Mouse (Mus musculus) intestine, embryonic 16.5 days (tissue): ENCODE data around the gene Olfr881. TPM values are rescaled to one million over a fixed set of nuclear protein-coding genes. Genes with fewer than 3 reads are reported as not detected.

Source experiments
- ATAC-seq: fragments of 200-750 bp; cut with Nextera tagmentation; 2 replicates; pipeline ENCODE4 v1.8.0; 2017; ENCODE audit warnings: moderate TSS enrichment, moderate library complexity
- H3K27ac ChIP-seq: fragments of 300-500 bp; sonication (generic); 2 replicates; pipeline ENCODE4 v1.5.1; 2014; ENCODE audit warnings: mild to moderate bottlenecking, low read length
- H3K27me3 ChIP-seq: fragments of 300-500 bp; sonication (generic); replicated peaks from 2 replicates; pipeline ENCODE4 v1.6.1; 2014; ENCODE audit warnings: low read length, control low read depth, mixed read lengths; ENCODE audit not compliant: control insufficient read depth, insufficient read depth
- H3K36me3 ChIP-seq: fragments of 300-500 bp; sonication (generic); 2 replicates; pipeline ENCODE4 v1.6.1; 2014; ENCODE audit warnings: low read length, control low read depth; ENCODE audit not compliant: control insufficient read depth, insufficient read depth
- H3K4me1 ChIP-seq: fragments of 300-500 bp; sonication (generic); 2 replicates; pipeline ENCODE4 v1.6.1; 2014; ENCODE audit warnings: low read length, control low read depth, mixed read lengths; ENCODE audit not compliant: control insufficient read depth, insufficient read depth
- H3K4me2 ChIP-seq: fragments of 300-500 bp; sonication (generic); 2 replicates; pipeline ENCODE4 v1.6.1; 2014; ENCODE audit warnings: low read depth, low read length, control low read depth
- H3K4me3 ChIP-seq: fragments of 300-500 bp; sonication (generic); 2 replicates; pipeline ENCODE4 v1.5.1; 2014; ENCODE audit warnings: mild to moderate bottlenecking, low read length
- H3K9ac ChIP-seq: fragments of 300-500 bp; sonication (generic); 2 replicates; pipeline ENCODE4 v1.6.1; 2014; ENCODE audit warnings: low read depth, low read length
- H3K9me3 ChIP-seq: fragments of 300-500 bp; sonication (generic); 2 replicates; pipeline ENCODE4 v1.6.1; 2016; ENCODE audit warnings: low read length, control low read depth; ENCODE audit not compliant: control insufficient read depth
- WGBS: fragments of 180-500 bp; shearing (Covaris S2); extraction: QIAGEN DNeasy Blood & Tissue Kit; methylation state at CpG from one replicate; pipeline ENCODE4 v1.1.7; 2014; 5-methylcytosine and 5-hydroxymethylcytosine counted together
- polyA plus RNA-seq: library from polyadenylated mRNA; unstranded; fragments of >200 nt; fragmentation: Nextera tagmentation; extraction: Ambion mirVana; gene quantifications from 2 replicates; pipeline ENCODE4 v1.2.1, GENCODE M21; 2015

Gene Olfr881
- not detected in 2 replicates for polyA plus RNA-seq

GRCm38 (mm10) chr9:37991525-37991924 lies at the start of gene Olfr881:
TSS of gene Olfr881 (plus strand) at chr9:37991825.
- Histone ChIP-seq H3K9ac (no peak within 1 kb of the TSS), H3K4me2 (no peak within 1 kb of the TSS), H3K4me1 (no peaks in the 10 kb centered on the region), H3K9me3 (no peaks in the 10 kb centered on the region), H3K4me3 (no peak within 1 kb of the TSS), H3K27me3 (no peaks in the 10 kb centered on the region), H3K27ac (no peak within 1 kb of the TSS), H3K36me3 (no peaks in the 10 kb centered on the region)
- ATAC-seq: no peak

- no peaks in the 10 kb centered on the region for H3K4me1 ChIP-seq
- 37% methylated on average over 2 of the region's 2 CpGs for WGBS
- ATAC-seq: no peak
- H3K4me3 ChIP-seq: no peak overlapping the region
- no peaks in the 10 kb centered on the region for H3K9me3 ChIP-seq
- no peak overlapping the region for H3K27ac ChIP-seq
- H3K27me3 ChIP-seq: no peaks in the 10 kb centered on the region
- H3K9ac ChIP-seq: no peak overlapping the region
- no peak overlapping the region for H3K4me2 ChIP-seq
- H3K36me3 ChIP-seq: no peaks in the 10 kb centered on the region
Measured at GRCm38 (mm10) chr9:37998581-37999204, 7.1 kb downstream of the Olfr881 start.

GRCm38 (mm10) chr9:38000021-38000420 lies 8.4 kb downstream of the Olfr881 start:
- Histone ChIP-seq H3K4me3 (no peak overlapping the region), H3K9me3 (no peaks in the 10 kb centered on the region), H3K27ac (no peak overlapping the region), H3K36me3 (no peaks in the 10 kb centered on the region), H3K4me1 (no peaks in the 10 kb centered on the region), H3K4me2 (no peak overlapping the region), H3K27me3 (no peaks in the 10 kb centered on the region), H3K9ac (no peak overlapping the region)
- ATAC-seq: no peak
- 44% methylated on average over 1 of the region's 1 CpGs for WGBS

- no peaks in the 10 kb centered on the region for H3K4me1 ChIP-seq
- ATAC-seq: no peak
- no peaks in the 10 kb centered on the region for H3K9me3 ChIP-seq
- no peak within 1 kb of the TSS for H3K4me3 ChIP-seq
- 88% methylated on average over 1 of the region's 1 CpGs for WGBS
- no peaks in the 10 kb centered on the region for H3K36me3 ChIP-seq
- no peak within 1 kb of the TSS for H3K27ac ChIP-seq
- no peaks in the 10 kb centered on the region for H3K27me3 ChIP-seq
- no peak within 1 kb of the TSS for H3K4me2 ChIP-seq
- H3K9ac ChIP-seq: no peak within 1 kb of the TSS
Measured at GRCm38 (mm10) chr9:38025508-38025907, 33.9 kb downstream of the Olfr881 start, which contains the start of gene Olfr883. TSS of gene Olfr883 (plus strand) at chr9:38025808.

Other genes with a start within 250 kb of the Olfr881 start
- gene Olfr874, start 246.7 kb upstream of the Olfr881 start, polyA plus RNA-seq: not detected in 2 replicates
- gene Olfr875, start 220.0 kb upstream of the Olfr881 start, polyA plus RNA-seq: not detected in 2 replicates
- gene Olfr876, start 188.8 kb upstream of the Olfr881 start, polyA plus RNA-seq: not detected in 2 replicates
- gene Olfr877, start 137.6 kb upstream of the Olfr881 start, polyA plus RNA-seq: not detected in 2 replicates
- not detected in 2 replicates for gene Olfr145, start 95.1 kb upstream of the Olfr881 start, polyA plus RNA-seq
- gene Olfr878, start 74.0 kb upstream of the Olfr881 start, polyA plus RNA-seq: not detected in 2 replicates
- not detected in 2 replicates for gene Olfr883, start 34.0 kb downstream of the Olfr881 start, polyA plus RNA-seq
- gene Olfr884, start 54.7 kb downstream of the Olfr881 start, polyA plus RNA-seq: not detected in 2 replicates
- gene Olfr885, start 69.5 kb downstream of the Olfr881 start, polyA plus RNA-seq: not detected in 2 replicates
- gene Olfr887, start 92.2 kb downstream of the Olfr881 start, polyA plus RNA-seq: not detected in 2 replicates
- gene Olfr888, start 116.3 kb downstream of the Olfr881 start, polyA plus RNA-seq: not detected in 2 replicates
- 0.04 TPM in 2 replicates for gene Olfr889, start 123.4 kb downstream of the Olfr881 start, polyA plus RNA-seq
- not detected in 2 replicates for gene Olfr890, start 150.7 kb downstream of the Olfr881 start, polyA plus RNA-seq
- not detected in 2 replicates for gene Olfr891, start 189.0 kb downstream of the Olfr881 start, polyA plus RNA-seq
- gene Olfr893, start 216.5 kb downstream of the Olfr881 start, polyA plus RNA-seq: not detected in 2 replicates
- gene Olfr894, start 226.2 kb downstream of the Olfr881 start, polyA plus RNA-seq: not detected in 2 replicates